Mouse (Mus musculus) hindbrain, embryonic 16.5 days (tissue): Measurements from ENCODE around the gene Ltv1. TPM values are rescaled to one million over a fixed set of nuclear protein-coding genes. Genes with fewer than 3 reads are reported as not detected.

Source experiments
- ATAC-seq: fragments of 200-750 bp; cut with Nextera tagmentation; 2 replicates; pipeline ENCODE4 v1.8.0; 2017; ENCODE audit warnings: moderate TSS enrichment, moderate library complexity
- H3K27ac ChIP-seq: fragments of 300-500 bp; sonication (generic); 2 replicates; pipeline ENCODE4 v1.5.1; 2014; ENCODE audit warnings: low read depth, mild to moderate bottlenecking, control low read depth, low read length, moderate library complexity
- H3K27me3 ChIP-seq: fragments of 300-500 bp; sonication (generic); replicated peaks from 2 replicates; pipeline ENCODE4 v1.6.1; 2014; ENCODE audit warnings: low read length; ENCODE audit not compliant: control insufficient read depth, insufficient read depth
- H3K36me3 ChIP-seq: fragments of 300-500 bp; sonication (generic); 2 replicates; pipeline ENCODE4 v1.6.1; 2014; ENCODE audit warnings: mild to moderate bottlenecking, low read length, moderate library complexity, mixed read lengths; ENCODE audit not compliant: control insufficient read depth, insufficient read depth
- H3K4me1 ChIP-seq: fragments of 300-500 bp; sonication (generic); 2 replicates; pipeline ENCODE4 v1.6.1; 2014; ENCODE audit warnings: low read depth, low read length; ENCODE audit not compliant: control insufficient read depth, insufficient read depth
- H3K4me2 ChIP-seq: fragments of 300-500 bp; sonication (generic); 2 replicates; pipeline ENCODE4 v1.6.1; 2014; ENCODE audit warnings: mild to moderate bottlenecking, low read length, control low read depth, moderate library complexity
- H3K4me3 ChIP-seq: fragments of 300-500 bp; sonication (generic); 2 replicates; pipeline ENCODE4 v1.5.1; 2014; ENCODE audit warnings: mild to moderate bottlenecking, low read length, control low read depth, moderate library complexity
- H3K9ac ChIP-seq: fragments of 300-500 bp; sonication (generic); 2 replicates; pipeline ENCODE4 v1.6.1; 2014; ENCODE audit warnings: low read depth, mild to moderate bottlenecking, control low read depth, low read length, moderate library complexity
- H3K9me3 ChIP-seq: fragments of 300-500 bp; sonication (generic); 2 replicates; pipeline ENCODE4 v1.6.1; 2014; ENCODE audit warnings: mild to moderate bottlenecking, low read length, moderate library complexity; ENCODE audit not compliant: control insufficient read depth
- WGBS: fragments of 180-500 bp; shearing (Covaris S2); extraction: QIAGEN DNeasy Blood & Tissue Kit; methylation state at CpG from one replicate; pipeline ENCODE4 v1.1.7; 2014; 5-methylcytosine and 5-hydroxymethylcytosine counted together
- polyA plus RNA-seq: library from polyadenylated mRNA; unstranded; fragments of >200 nt; fragmentation: Nextera tagmentation; extraction: Ambion mirVana; gene quantifications from 2 replicates; pipeline ENCODE4 v1.2.1, GENCODE M21; 2015

The Ltv1 gene
- polyA plus RNA-seq, 1 experiment from 2014 or later, result 30.8 TPM

DNA sequence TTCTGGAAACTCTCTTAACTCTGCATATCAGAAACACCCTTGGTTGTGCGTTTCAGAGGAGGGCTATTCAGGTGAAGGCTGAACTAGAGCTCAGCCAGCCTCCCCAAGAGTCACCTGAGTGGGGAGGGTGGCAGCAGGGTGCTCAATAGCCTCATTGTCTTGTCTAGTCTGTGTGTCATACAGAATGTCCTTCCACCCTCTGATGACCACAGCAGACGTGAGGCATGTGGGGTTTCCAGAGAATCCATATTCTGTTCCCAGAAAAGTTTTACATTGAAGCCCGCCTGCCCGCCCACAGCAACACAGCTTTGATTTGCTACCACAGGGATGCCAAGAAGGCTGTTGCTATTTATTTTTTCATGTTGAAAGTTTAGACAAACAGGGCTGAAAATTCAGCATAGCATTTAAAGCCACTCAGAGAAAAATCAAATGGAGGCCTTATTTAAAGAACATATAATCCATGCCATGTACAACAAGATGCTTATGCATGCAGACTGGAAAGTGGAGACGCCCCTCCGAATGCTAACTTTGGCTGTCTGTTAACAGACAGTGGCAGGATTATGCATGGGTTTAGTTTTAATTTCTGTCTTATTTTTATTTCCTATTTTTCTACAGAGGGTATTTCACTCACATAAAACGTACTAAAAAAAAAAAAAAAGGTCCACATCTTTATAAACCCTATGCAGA is 32.6 kb upstream of the Ltv1 start:
- Histone ChIP-seq H3K4me3 (no peak overlapping the region), H3K9ac (no peak overlapping the region), H3K27ac (no peak overlapping the region), H3K4me2 (no peak overlapping the region), H3K4me1 (no peaks in the 10 kb centered on the region), H3K9me3 (no peaks in the 10 kb centered on the region), H3K36me3 (0 out of 2 replicates have a peak, but pooled peaks cover 2% of the 10 kb centered on the region), H3K27me3 (no peaks in the 10 kb centered on the region)
- WGBS, result 89% methylated on average over 7 of the region's 7 CpGs
- ATAC-seq, result no peak

DNA sequence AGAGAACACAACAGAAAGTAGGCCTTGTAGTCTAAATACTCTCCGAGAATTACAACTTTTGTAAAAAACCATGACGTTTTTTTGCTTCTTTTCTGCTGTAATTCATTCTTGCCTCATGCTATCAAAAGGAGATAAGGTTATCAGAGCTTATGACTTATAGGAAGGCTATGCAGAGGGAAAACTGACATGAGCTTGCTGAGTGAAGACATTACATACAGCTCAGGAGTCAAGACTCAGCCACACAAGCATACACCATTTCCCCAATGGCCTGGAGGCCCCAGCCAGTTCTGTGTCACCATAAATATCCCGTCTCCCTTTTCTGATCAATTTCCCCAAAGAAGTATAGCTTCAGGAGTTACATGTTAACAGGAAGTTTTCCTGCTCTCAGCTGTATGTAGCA is 29.2 kb upstream of the Ltv1 start:
- ATAC-seq, result no peak
- 90% methylated on average over 3 of the region's 3 CpGs for WGBS
- H3K4me2 ChIP-seq, result no peak overlapping the region
- H3K4me1 ChIP-seq, result no peaks in the 10 kb centered on the region
- H3K9ac ChIP-seq, result no peak overlapping the region
- no peaks in the 10 kb centered on the region for H3K9me3 ChIP-seq
- 0 out of 2 replicates have a peak, but pooled peaks cover 2% of the 10 kb centered on the region for H3K36me3 ChIP-seq
- H3K27ac ChIP-seq, result no peak overlapping the region
- H3K4me3 ChIP-seq, result no peak overlapping the region
- H3K27me3 ChIP-seq, result no peaks in the 10 kb centered on the region

DNA sequence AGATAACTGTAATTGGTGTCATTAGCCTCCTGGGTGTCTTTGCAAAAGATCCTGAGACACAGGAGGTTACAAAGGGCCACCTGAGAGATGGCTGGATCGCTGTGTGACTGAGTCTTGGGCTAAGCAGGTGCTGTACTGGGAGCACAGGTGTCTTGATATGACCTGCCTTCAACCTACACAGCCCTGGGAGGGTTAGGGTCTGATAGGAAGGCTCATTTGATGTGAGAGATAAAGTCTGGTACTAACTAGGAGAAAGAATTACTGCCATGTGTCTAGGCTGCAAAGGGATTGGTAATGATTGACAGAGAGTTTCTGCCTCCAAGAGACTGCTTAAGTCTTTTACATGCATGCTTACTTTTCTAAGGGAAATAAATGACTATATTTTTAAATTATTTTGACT is 27.1 kb upstream of the Ltv1 start:
- H3K27me3 ChIP-seq, result no peaks in the 10 kb centered on the region
- WGBS, result 64% methylated on average over 1 of the region's 1 CpGs

DNA sequence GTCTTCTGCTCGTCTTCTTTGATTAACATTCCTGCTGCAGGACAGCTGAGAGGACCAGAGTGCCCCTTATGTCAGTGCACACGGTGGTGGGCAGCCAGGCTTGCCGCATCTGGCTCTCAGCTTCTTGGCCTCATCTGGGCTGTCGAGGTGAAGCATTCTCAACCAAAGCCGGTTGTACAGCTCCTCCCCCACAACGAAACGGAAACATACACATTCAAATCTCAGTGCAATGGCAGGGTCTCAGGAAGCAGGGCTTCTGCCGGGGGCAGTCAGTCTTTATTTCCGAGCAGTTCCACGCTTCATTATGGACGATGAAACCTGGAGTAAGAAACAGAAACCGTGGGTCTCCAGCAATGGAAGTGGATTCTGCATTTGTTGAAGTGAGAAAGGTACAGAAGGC is 21.0 kb upstream of the Ltv1 start:
- H3K9me3 ChIP-seq, result no peaks in the 10 kb centered on the region
- ATAC-seq, result no peak
- H3K4me3 ChIP-seq, result no peak overlapping the region
- H3K4me1 ChIP-seq, result no peaks in the 10 kb centered on the region
- H3K36me3 ChIP-seq, result no peaks in the 10 kb centered on the region
- 81% methylated on average over 12 of the region's 12 CpGs for WGBS
- H3K27me3 ChIP-seq, result no peaks in the 10 kb centered on the region
- no peak overlapping the region for H3K9ac ChIP-seq
- no peak overlapping the region for H3K27ac ChIP-seq
- no peak overlapping the region for H3K4me2 ChIP-seq

More for the DNA sequence above, 27.1 kb upstream of the Ltv1 start:
- Histone ChIP-seq H3K27ac (no peak overlapping the region), H3K4me3 (no peak overlapping the region), H3K9ac (no peak overlapping the region), H3K4me2 (no peak overlapping the region), H3K9me3 (no peaks in the 10 kb centered on the region), H3K4me1 (no peaks in the 10 kb centered on the region), H3K36me3 (0 out of 2 replicates have a peak, but pooled peaks cover 2% of the 10 kb centered on the region)
- ATAC-seq, result no peak

DNA sequence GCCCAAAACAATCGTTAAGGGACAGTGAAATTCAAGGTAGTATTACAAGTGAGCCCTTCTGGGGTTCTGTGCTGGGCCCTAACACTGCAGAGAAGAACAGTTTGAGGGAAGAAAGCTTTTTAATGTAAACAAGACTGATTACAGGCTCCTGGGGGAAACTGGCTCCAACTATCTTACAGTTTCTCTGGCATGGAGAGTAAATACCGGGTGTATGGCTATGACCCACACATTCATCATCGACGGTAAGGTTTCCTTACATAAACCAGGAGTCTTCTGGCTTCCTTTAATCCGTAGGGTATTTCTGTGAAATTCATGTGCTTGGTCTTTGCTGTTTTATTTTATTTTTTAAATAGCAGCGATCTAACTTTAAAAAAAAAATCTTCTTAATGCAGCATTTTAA is 19.9 kb upstream of the Ltv1 start:
- Histone ChIP-seq H3K4me3 (no peak overlapping the region), H3K4me1 (no peaks in the 10 kb centered on the region), H3K27ac (no peak overlapping the region), H3K36me3 (no peaks in the 10 kb centered on the region), H3K9me3 (no peaks in the 10 kb centered on the region), H3K27me3 (no peaks in the 10 kb centered on the region), H3K9ac (no peak overlapping the region), H3K4me2 (no peak overlapping the region)
- no peak for ATAC-seq
- WGBS, result 88% methylated on average over 6 of the region's 6 CpGs

DNA sequence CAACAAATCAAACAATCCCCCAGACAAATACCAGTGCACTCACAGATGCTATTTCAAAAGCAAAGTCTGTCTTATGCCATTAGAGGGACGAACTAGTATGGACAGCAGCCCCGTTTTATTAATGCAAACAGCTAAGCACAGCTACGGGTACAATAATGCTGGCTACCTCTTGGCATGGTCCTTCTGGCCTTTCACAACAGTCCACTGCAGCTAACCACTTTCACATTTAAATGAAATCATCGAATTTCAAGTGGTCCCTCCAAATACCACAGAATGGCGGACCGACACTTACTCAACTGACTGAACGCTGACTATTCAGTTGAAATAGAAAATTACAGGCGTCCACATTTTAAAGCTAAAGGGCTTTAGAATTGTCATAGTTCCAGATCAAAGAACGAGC is 19.4 kb upstream of the Ltv1 start:
- H3K27ac ChIP-seq, result no peak overlapping the region
- WGBS, result 74% methylated on average over 9 of the region's 9 CpGs
- no peak overlapping the region for H3K4me3 ChIP-seq
- no peaks in the 10 kb centered on the region for H3K27me3 ChIP-seq
- ATAC-seq, result no peak
- no peaks in the 10 kb centered on the region for H3K4me1 ChIP-seq
- no peak overlapping the region for H3K4me2 ChIP-seq
- no peak overlapping the region for H3K9ac ChIP-seq
- no peaks in the 10 kb centered on the region for H3K9me3 ChIP-seq
- no peaks in the 10 kb centered on the region for H3K36me3 ChIP-seq

DNA sequence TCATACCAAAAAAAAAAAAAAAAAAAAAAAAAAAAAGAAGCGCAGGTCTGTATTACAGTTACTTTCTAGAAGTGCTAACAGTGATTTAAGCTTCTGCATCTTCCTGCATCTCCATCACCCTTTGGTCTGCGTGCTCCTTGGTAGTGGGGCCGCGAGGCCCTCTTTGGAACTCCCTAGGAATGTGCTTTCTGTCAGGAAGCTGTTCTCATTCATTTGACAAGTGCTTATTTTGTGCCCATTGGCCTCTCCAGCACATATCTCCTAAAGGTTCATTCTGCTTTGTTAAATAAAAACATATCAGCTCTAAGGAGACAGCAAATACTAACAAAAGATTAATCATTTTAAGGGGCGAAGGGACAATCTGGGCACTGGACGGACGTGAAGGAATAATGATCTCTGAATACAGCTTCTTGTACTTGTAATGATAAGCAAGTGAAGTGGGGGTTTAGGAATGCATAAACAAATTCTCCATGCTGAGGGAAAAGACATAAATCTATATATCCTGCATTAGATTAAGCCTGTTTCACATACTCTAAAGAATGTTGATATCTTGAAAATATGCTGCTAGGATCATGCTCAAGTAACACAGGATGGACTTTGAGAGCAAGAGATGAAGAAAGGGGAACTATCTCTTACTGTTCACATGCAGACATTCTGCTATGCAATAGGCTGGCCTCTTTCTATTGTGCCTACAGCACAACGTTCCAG is 17.1 kb upstream of the Ltv1 start:
- Histone ChIP-seq H3K4me1 (no peaks in the 10 kb centered on the region), H3K4me2 (no peak overlapping the region), H3K9me3 (no peaks in the 10 kb centered on the region), H3K9ac (no peak overlapping the region), H3K27me3 (no peaks in the 10 kb centered on the region), H3K4me3 (no peak overlapping the region), H3K36me3 (no peaks in the 10 kb centered on the region), H3K27ac (no peak overlapping the region)
- WGBS, result 71% methylated on average over 8 of the region's 8 CpGs
- no peak for ATAC-seq

DNA sequence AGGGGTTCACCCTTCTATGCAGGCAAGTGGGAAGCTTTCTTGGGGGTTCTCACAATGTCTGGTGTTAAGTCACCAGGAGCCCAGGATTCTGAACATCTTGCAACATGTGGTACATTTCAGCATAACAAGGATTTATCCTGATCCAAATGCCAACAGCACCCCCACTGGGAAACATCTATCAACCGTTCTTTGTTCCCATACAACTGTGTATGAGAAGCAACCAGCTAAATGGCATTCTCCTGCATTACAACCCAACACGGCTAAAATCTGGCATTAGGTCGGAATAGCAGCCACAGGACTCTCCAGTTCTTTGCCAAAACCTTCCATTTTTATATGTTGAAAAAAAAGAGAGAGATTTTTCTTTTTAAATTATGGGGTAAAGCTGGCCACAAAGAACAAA is 16.5 kb upstream of the Ltv1 start:
- Histone ChIP-seq H3K36me3 (no peaks in the 10 kb centered on the region), H3K27ac (no peak overlapping the region), H3K27me3 (no peaks in the 10 kb centered on the region), H3K4me3 (no peak overlapping the region), H3K9ac (no peak overlapping the region), H3K9me3 (no peaks in the 10 kb centered on the region), H3K4me1 (no peaks in the 10 kb centered on the region), H3K4me2 (no peak overlapping the region)
- ATAC-seq, result no peak
- WGBS, result 57% methylated on average over 3 of the region's 3 CpGs

DNA sequence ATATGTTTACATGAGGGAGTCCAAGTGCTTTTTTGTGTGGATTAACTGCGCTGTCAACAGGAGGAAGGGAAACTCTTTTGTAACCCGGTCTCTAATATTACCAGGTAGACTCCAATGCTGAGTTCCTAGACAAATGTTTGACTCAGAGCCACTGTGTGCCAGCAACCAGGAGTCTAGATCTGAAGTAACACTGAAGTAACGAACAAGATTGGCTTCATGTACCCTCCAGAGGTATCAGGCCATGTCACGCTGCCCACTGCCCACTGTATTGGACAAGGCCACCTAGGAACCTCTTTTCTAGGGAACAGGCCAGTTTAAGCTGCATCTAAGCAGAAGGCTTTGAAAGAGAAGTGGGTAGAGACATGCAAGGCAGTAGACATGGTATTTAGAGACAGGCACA is 16.1 kb upstream of the Ltv1 start:
- Histone ChIP-seq H3K27me3 (no peaks in the 10 kb centered on the region), H3K4me1 (no peaks in the 10 kb centered on the region), H3K4me3 (no peak overlapping the region), H3K27ac (no peak overlapping the region), H3K4me2 (no peak overlapping the region), H3K9ac (no peak overlapping the region), H3K36me3 (no peaks in the 10 kb centered on the region), H3K9me3 (no peaks in the 10 kb centered on the region)
- 89% methylated on average over 4 of the region's 4 CpGs for WGBS
- no peak for ATAC-seq
